In the genomic region with DNA sequence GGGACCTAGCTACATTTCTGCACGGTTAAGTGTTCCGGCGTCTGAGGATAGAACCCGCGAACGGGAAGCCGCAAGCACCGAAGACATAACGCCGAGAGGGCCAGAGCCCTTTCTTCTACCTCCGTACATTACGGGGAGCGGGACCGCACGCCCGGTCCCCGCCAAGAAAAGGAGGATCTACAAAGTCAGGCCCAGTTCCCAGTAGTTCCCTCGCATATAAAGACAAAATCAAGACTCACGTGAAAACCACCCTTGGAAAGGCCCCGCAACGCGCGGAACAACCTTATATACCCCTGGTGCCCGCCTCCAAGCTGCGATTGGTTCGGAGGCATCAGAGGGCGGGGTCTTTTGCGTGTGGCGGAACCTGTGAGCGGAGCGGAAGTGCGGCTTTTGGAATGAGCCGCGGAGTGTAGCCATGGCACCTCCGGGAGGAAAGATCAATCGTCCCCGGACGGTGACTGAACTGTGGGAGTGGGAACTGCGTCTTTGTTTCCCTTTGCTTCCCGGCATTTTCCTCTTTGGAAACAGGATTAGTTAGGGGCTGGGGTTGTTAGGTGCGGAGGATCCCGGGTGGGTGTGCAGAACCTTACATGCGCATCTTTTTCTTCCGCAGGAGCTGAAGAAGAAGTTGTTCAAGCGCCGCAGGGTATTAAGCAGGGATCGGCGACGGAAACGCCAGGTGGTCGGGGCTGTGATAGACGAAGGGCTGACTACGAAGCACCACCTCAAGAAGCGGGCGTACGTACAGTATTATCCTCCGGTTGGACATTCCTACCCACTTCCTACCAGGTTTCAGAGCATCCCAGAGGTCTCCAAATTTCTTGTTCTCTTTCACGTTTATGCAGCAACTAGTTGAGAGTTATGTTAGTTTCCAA, we compare ENCODE assay signal across 7 mouse cellular contexts. TPM values are rescaled to one million over a fixed set of nuclear protein-coding genes. Genes with fewer than 3 reads are reported as not detected.
A peak's percentile ranks its signal among the peaks of the same experiment; 100 is the strongest.
DNase-seq lines count a peak whose midpoint lies in the region; ATAC-seq lines count a peak whose summit lies in the region.

A gene (plus strand): TSS at position 343 of the 875 bp plus-strand sequence.
A gene (plus strand): TSS at position 416 of the 875 bp plus-strand sequence.

- H3K4me1 ChIP-seq in embryonic facial prominence, embryonic 10.5 days: peaks cover 21% of the 10 kb centered on the region
- peaks cover 6% of the 10 kb centered on the region; the same call in 1 of the 2 replicates for H3K4me1 ChIP-seq in limb, embryonic 11.5 days (ENCODE audit: control insufficient read depth, insufficient read depth, low read length)
- H3K4me1 ChIP-seq in midbrain, embryonic 14.5 days (ENCODE audit: control insufficient read depth, insufficient read depth, low read length): peaks cover 22% of the 10 kb centered on the region

- H3K9me3 ChIP-seq in embryonic facial prominence, embryonic 10.5 days: no peaks in the 10 kb centered on the region
- no peaks in the 10 kb centered on the region for H3K9me3 ChIP-seq in limb, embryonic 11.5 days (ENCODE audit: control insufficient read depth, low read length)
- H3K9me3 ChIP-seq in midbrain, embryonic 14.5 days (ENCODE audit: control insufficient read depth, low read length): no peaks in the 10 kb centered on the region

- under 1% methylated on average over 58 of the region's 58 CpGs for WGBS in embryonic facial prominence, embryonic 10.5 days
- WGBS in limb, embryonic 11.5 days: under 1% methylated on average over 58 of the region's 58 CpGs
- 1% methylated on average over 58 of the region's 58 CpGs for WGBS in midbrain, embryonic 14.5 days

- H3K27ac ChIP-seq in embryonic facial prominence, embryonic 10.5 days (replicated peaks): peak within 1 kb of the TSS; percentile 93
- H3K27ac ChIP-seq in limb, embryonic 11.5 days (replicated peaks; ENCODE audit: low read depth, low read length): peak within 1 kb of the TSS; percentile 87
- H3K27ac ChIP-seq in midbrain, embryonic 14.5 days (replicated peaks; ENCODE audit: low read depth, low read length): peak within 1 kb of the TSS; percentile 72

- peak; percentile 93 for ATAC-seq in limb, embryonic 11.5 days (ENCODE audit: insufficient number of reproducible peaks, low FRiP score, low TSS enrichment, low read depth)
- ATAC-seq in midbrain, embryonic 14.5 days (ENCODE audit: low FRiP score, low TSS enrichment): peak; percentile 96

- peaks cover 23% of the 10 kb centered on the region for H3K36me3 ChIP-seq in embryonic facial prominence, embryonic 10.5 days (replicated peaks)
- H3K36me3 ChIP-seq in limb, embryonic 11.5 days (ENCODE audit: control insufficient read depth, insufficient read depth, low read length): peaks cover 6% of the 10 kb centered on the region; the same call in 1 of the 2 replicates
- H3K36me3 ChIP-seq in midbrain, embryonic 14.5 days (ENCODE audit: control insufficient read depth, insufficient read depth, low read length): peaks cover 3% of the 10 kb centered on the region

- peak within 1 kb of the TSS; percentile 80 for H3K9ac ChIP-seq in limb, embryonic 11.5 days (ENCODE audit: low read length)
- peak within 1 kb of the TSS; percentile 75 for H3K9ac ChIP-seq in midbrain, embryonic 14.5 days (replicated peaks; ENCODE audit: low read length)

- H3K4me2 ChIP-seq in limb, embryonic 11.5 days (ENCODE audit: low read depth, severe bottlenecking): peak within 1 kb of the TSS; percentile 77
- peak within 1 kb of the TSS; percentile 84 for H3K4me2 ChIP-seq in midbrain, embryonic 14.5 days (ENCODE audit: low read length)

- DNase-seq in adrenal gland, postnatal 10 days: peak; percentile 96
- peak; percentile 97 for DNase-seq in embryonic facial prominence, embryonic 10.5 days (ENCODE audit: low spot score)
- DNase-seq in heart, adult 11 months: peak; percentile 100
- peak; percentile 94 for DNase-seq in kidney, adult 18-20 months
- DNase-seq in limb, embryonic 11.5 days (ENCODE audit: low spot score): peak; percentile 97
- peak; percentile 98 for DNase-seq in midbrain, embryonic 14.5 days
- peak; percentile 89 to 91 for DNase-seq in spleen, adult 18-20 months

- no peaks in the 10 kb centered on the region for H3K27me3 ChIP-seq in embryonic facial prominence, embryonic 10.5 days (replicated peaks; ENCODE audit: low read depth, poor library complexity, severe bottlenecking)
- H3K27me3 ChIP-seq in limb, embryonic 11.5 days (ENCODE audit: control insufficient read depth, insufficient read depth, low read length): no peaks in the 10 kb centered on the region
- no peaks in the 10 kb centered on the region for H3K27me3 ChIP-seq in midbrain, embryonic 14.5 days (ENCODE audit: control insufficient read depth, insufficient read depth, low read length)

- H3K4me3 ChIP-seq in embryonic facial prominence, embryonic 10.5 days: peak within 1 kb of the TSS; percentile 71
- peak within 1 kb of the TSS; percentile 73 for H3K4me3 ChIP-seq in limb, embryonic 11.5 days (ENCODE audit: low read depth, low read length)
- H3K4me3 ChIP-seq in midbrain, embryonic 14.5 days (replicated peaks; ENCODE audit: low read depth, low read length): peak within 1 kb of the TSS; percentile 61

RNA-seq across cellular contexts. Expression of the first gene that starts in this region (rescaled TPM):
- 10 to 100 TPM; 31.5 to 31.9 TPM for total RNA-seq in adrenal gland, postnatal 10 days (2021)
- polyA plus RNA-seq in embryonic facial prominence, embryonic 10.5 days (2016; fragmentation: Nextera tagmentation; extraction: Ambion mirVana): 159 and 167 TPM in 2 replicates
- polyA plus RNA-seq in limb, embryonic 11.5 days (2014; fragmentation: Nextera tagmentation; extraction: Ambion mirVana): 127 and 132 TPM in 2 replicates
- 40.4 and 43.1 TPM in 2 replicates for polyA plus RNA-seq in midbrain, embryonic 14.5 days (2014; fragmentation: Nextera tagmentation; extraction: Ambion mirVana)

RNA-seq across cellular contexts. Expression of the second gene that starts in this region (rescaled TPM):
- not detected for total RNA-seq in adrenal gland, postnatal 10 days (2021)
- 0.59 and 0.96 TPM in 2 replicates for polyA plus RNA-seq in embryonic facial prominence, embryonic 10.5 days (2016; fragmentation: Nextera tagmentation; extraction: Ambion mirVana)
- 0.24 TPM in 1 of 2 replicates, not detected in the other for polyA plus RNA-seq in limb, embryonic 11.5 days (2014; fragmentation: Nextera tagmentation; extraction: Ambion mirVana)
- 0.30 TPM in 1 of 2 replicates, not detected in the other for polyA plus RNA-seq in midbrain, embryonic 14.5 days (2014; fragmentation: Nextera tagmentation; extraction: Ambion mirVana)

Comparison
In these comparisons a context has a peak if more than half of its experiments do, and no peak if none do; other contexts are left out.
1. Peak in every context shown above with its lines: DNase-seq, ATAC-seq, H3K4me3 ChIP-seq and H3K27ac ChIP-seq.